Mouse (Mus musculus): ENCODE data around the gene Col19a1.

DNA sequence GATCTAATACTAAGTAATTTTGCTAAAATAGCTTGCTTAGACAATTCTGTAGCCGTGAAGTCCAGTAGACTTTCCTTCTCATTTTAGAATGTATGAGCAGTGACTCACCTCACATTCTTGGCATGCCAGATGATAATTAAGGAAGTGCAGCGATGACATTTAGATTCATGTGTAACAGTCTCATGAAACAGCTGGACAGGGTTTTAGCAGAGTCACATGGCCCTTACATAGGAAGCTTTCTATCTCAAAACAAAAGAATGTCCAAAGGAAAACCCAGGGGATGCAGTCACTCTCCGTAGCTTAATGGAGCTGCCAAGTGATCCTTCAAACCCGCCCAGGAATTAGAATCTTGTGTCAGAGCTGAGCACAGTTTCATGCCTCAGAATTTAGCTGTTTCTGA lies 33.8 kb downstream of the Col19a1 start:
- TF ChIP-seq CTCF (IDR thresholded peaks at IDR 0.05; ENCODE audit: extremely low read depth, insufficient read length, insufficient replicate concordance, low read depth, low read length) (no peak), POLR2A (IDR thresholded peaks at IDR 0.05; ENCODE audit: low read depth, low read length) (no peak)

All from small intestine, adult 2 months (tissue).